Mouse (Mus musculus) cerebellum, adult 18-20 months (tissue): ENCODE measurements around the gene Ppt1.
"Not testable (repeated sequence)": the region's sequence is repeated elsewhere in the genome, so short reads cannot be mapped to it uniquely, and the experiment has no call there.

Source experiments
- DNase-seq, 2 experiments: peaks; one replicate each; pipeline ENCODE4 v3.0.0; 2021

Ppt1 gene

GRCm38 (mm10) chr4:122835530-122836402, at the start of gene Ppt1:
Ppt1 (plus strand) TSS chr4:122836242.
- peak; percentile 91 to 93 for DNase-seq

GRCm38 (mm10) chr4:122789335-122790089, 46.5 kb upstream of the Ppt1 start:
- DNase-seq, result no peak

GRCm38 (mm10) chr4:122808108-122808507, 27.9 kb upstream of the Ppt1 start:
- peak; percentile 69 to 74 for DNase-seq

GRCm38 (mm10) chr4:122811180-122811579, 24.9 kb upstream of the Ppt1 start:
- no peak for DNase-seq

DNA sequence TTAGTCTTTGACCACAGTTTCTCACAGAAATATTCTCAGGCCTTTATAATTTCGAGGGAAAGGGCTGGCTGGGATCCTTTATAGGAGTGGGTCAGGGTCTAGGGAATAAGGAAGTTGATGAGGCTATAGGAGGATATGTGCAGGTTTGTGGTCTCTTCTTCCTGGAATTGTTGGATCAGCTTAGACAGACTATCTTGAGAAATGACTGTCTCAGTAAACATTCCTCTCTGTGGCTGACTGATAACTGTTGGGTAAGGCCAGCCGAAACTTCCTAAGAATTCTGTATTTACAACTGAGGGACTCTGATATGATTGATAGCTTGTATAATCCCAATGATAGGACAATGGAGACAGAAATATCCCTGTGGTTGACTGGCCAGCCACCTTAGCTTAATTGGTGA, 24.2 kb upstream of the Ppt1 start:
- DNase-seq, result no peak

DNA sequence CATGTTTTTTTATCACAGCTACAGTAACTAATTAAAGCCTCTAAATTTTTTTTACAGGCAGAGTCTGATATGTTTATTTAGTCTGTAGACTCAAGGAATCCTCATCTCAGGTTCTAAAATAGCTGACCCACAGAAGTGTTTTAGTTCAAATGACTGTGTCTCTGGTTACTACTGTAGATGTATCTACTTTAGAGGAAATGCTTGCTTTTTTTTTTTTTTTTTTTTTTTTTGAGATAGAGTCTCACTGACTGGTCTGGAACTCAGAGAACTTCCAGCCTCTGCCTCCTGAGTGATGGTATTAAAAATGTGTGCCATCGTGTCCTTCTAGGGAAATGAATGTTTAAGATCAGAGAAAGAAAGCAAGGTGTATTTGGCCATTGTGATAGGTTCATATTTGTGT, 19.8 kb upstream of the Ppt1 start:
- DNase-seq, result no peak

GRCm38 (mm10) chr4:122820941-122821340, 15.1 kb upstream of the Ppt1 start:
- not testable (repeated sequence) for DNase-seq

DNA sequence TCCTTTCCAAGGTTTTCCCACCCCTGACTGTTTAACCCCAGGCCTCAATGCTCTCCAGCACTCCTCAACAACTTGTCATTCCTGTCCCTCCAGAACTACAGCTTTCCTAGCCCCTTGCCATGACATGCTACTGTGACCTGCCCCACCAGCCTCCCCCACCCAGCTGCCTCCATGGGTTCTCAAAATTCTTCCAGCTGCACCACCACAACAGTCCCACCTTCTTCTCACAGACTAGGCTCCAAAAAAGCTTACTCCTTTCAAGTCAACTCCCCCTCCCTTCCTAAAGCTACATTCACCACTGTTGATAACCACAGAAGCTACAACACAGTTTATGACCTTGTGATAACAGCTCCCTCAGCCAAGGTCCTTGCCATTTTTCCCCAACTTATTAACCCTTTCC, 8.4 kb upstream of the Ppt1 start:
- no peak for DNase-seq

GRCm38 (mm10) chr4:122829339-122829738, 6.7 kb upstream of the Ppt1 start:
- DNase-seq, result no peak

GRCm38 (mm10) chr4:122831888-122832287, 4.2 kb upstream of the Ppt1 start:
- DNase-seq, result no peak

- no peak for DNase-seq
Observed at GRCm38 (mm10) chr4:122836403-122836775, 347 bp downstream of the Ppt1 start.

DNA sequence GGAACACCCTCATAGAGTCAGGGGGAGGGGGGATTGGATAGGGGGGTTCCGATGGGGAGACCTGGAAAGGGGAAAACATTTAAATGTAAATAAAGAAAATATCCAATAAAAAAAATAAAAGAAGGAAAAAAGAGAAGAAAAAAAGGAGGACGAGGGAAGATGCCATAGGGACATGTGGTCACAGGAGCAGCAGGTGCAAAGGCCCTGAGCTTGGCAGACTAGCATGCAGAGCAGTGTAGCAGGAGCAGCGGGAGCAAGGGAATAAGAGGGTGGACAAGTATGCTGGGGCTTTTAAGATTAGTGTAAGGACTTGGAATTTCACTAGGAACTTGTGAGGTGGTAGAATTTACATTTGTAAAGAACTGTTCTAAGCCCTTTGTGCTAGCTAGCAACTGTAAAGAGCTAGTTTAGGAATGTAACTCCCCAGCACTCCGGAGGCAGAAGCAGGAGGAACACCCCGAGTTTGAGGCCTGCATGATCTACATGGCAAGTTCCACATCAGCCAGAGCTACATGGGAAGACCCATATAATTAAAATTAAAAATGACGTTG, 1.2 kb downstream of the Ppt1 start:
- DNase-seq, result no peak

DNA sequence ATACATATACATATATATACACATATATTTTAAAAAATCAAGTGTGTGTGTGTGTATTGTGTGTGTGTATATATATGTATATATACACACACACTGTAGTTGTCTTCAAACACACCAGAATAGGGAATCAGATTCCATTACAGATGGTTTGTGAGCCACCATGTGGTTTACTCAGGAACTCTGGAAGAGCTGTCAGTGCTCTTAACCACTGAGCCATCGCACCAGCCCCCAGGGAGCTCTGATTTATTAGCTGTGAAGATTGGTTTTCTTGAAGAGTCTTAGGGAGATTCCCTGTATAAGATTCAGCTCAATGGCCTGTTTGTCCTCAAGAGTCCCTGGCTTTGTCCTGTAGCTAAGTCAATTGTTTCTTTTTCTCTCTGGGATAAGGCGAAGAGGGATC, 2.0 kb downstream of the Ppt1 start:
- no peak for DNase-seq

GRCm38 (mm10) chr4:122838416-122838815, 2.4 kb downstream of the Ppt1 start:
- no peak for DNase-seq

GRCm38 (mm10) chr4:122848150-122848621, 12.1 kb downstream of the Ppt1 start:
- no peak for DNase-seq

GRCm38 (mm10) chr4:122851535-122851934, 15.5 kb downstream of the Ppt1 start:
- no peak for DNase-seq

DNA sequence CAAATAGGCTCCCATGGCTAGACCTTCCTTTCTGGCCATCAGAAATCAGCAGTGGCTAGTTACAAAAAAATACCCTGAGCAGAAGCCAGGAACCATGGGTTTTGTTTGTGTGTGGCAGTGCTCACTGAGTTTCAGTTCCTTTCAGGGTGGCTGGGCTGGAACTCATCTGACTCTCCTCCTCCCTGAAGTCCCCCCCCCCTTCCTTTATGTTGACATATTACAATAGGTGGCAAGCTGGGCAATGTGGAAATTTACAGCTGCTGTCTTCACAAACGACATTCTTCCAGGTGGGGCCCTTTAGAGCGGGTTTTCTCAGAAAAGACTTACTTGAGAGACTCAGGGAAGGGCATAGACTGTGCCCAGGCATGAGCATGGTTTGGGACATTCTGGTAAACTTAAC, 17.6 kb downstream of the Ppt1 start:
- DNase-seq, result no peak

DNA sequence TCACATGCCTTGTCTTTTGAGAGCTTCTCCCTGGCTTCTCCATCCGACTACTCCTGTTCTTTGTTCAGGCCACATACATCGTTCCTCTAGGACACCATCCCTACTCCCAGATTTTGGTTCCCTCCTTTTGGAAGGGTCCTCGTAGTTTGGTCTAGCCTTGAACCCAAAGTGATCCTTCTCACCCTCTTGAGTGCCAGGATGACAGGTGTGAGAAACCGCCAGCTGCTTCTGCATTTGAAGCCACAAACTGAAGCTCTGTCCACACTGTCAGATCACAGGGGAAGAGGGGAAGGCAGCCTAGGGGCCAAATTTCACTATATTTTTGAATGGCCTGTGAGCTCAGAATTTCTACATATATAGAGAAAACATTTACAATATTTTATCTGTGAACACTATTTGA, 18.7 kb downstream of the Ppt1 start:
- no peak for DNase-seq

DNA sequence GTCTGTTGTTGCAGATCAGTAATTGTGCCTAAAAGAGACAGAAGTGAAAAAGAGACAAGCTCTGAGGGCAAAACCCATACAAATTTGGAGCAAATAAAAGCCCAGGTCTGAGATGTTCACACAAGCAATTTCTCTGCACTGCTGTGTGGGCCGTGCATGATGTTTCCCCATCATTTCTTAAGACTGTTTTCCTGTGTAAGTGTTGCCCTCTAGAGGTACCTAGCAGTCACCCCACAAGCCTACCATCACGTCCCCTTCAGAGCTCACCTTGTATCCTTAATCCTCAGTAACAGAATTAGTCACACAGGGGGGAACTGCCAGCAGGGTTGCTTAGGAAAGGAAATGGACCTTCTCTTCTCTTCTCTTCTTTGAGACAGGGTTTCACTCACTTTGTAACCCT, 21.9 kb downstream of the Ppt1 start:
- no peak for DNase-seq

GRCm38 (mm10) chr4:122859096-122859674, 23.1 kb downstream of the Ppt1 start:
- no peak for DNase-seq

GRCm38 (mm10) chr4:122861836-122862235, 25.8 kb downstream of the Ppt1 start:
- no peak for DNase-seq

DNA sequence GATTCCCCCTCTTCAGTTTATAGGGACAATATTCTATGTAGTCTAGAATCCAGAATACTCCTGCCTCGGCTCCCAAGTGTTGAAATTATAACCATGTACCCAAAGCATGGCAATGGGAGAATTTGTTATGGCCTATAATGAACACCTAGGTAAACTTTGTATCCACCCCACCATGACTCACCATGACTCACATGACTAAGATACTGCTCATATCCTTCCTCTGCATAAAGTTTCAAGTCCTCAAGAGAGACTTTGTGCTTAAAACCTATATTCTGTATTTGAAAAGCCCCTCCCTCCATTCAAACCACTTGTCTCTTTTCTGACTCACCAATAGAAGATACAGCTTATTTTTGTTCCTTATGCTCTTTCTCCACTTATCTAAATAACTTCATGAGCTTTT, 32.0 kb downstream of the Ppt1 start:
- DNase-seq, result no peak

GRCm38 (mm10) chr4:122870027-122870426, 34.0 kb downstream of the Ppt1 start:
- peak; percentile 32 to 41 for DNase-seq
